Mouse (Mus musculus): ENCODE results near the gene Itpkb.

DNA sequence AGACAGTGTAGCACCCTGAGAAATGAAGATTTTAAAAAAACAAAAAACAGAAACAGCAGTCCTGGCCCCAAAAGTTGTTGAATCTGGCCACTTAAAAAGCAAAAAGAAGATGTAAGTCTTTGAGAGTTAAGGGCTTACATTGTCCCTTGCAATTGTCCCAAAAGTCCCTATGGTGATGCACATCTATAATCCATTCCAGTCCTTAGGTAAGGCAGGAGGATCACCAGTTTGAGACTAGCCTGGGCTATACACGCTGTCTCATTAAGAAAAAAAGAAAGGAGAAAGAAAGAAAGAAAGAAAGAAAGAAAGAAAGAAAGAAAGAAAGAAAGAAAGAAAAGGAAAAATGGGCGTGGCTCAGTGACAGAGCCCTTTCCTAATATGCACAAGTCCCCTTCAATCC lies 34.4 kb downstream of the Itpkb start:
- TF ChIP-seq POLR2A (IDR thresholded peaks at IDR 0.05; ENCODE audit: borderline replicate concordance, control insufficient read depth, low read depth, low read length) (no peak), CTCF (IDR thresholded peaks at IDR 0.05; ENCODE audit: control insufficient read depth, insufficient read depth, low read length) (no peak)
